Comparison of ENCODE assay signal across 8 mouse cellular contexts in genomic region chr11:11239346-11239745, GRCm38 (mm10).
A peak's percentile ranks its signal among the peaks of the same experiment; 100 is the strongest.
DNase-seq lines count a peak whose midpoint lies in the region; ATAC-seq and TF ChIP-seq lines count a peak whose summit lies in the region.

No protein-coding gene starts in this region.

- H3K9ac ChIP-seq in heart, adult 2 months (ENCODE audit: low read depth, low read length): no peak overlapping the region
- H3K9ac ChIP-seq in heart, embryonic 11.5 days (ENCODE audit: low read depth, low read length): no peak overlapping the region

- DNase-seq in heart, adult 2 months: no peak
- peak; percentile 39 for DNase-seq in testis, postnatal 10 days (ENCODE audit: low spot score)
- no peak for DNase-seq in testis, postnatal 14 days (ENCODE audit: low spot score)
- DNase-seq in forelimb bud, embryonic 11.5 days (ENCODE audit: low read depth, low spot score): peak; percentile 6
- no peak for DNase-seq in frontal cortex, adult 2 months (ENCODE audit: extremely low spot score in 1 of 2, low spot score in 1 of 2)
- no peak for DNase-seq in heart, adult 8-10 months (ENCODE audit: low spot score)
- no peak for DNase-seq in layer of hippocampus, adult 8-10 months (ENCODE audit: low spot score in 2 of 2)

- no peaks in the 10 kb centered on the region for H3K9me3 ChIP-seq in heart, embryonic 11.5 days (replicated peaks; ENCODE audit: control insufficient read depth, low read length)

- no peaks in the 10 kb centered on the region for H3K36me3 ChIP-seq in heart, adult 2 months (ENCODE audit: control insufficient read depth, insufficient read depth, low read length)
- no peaks in the 10 kb centered on the region for H3K36me3 ChIP-seq in heart, embryonic 11.5 days (ENCODE audit: control insufficient read depth, insufficient read depth, low read length)

- H3K27ac ChIP-seq in heart, adult 2 months: no peak overlapping the region
- no peak overlapping the region for H3K27ac ChIP-seq in heart, embryonic 11.5 days (ENCODE audit: low read depth, low read length)

- H3K4me2 ChIP-seq in heart, embryonic 11.5 days: no peak overlapping the region

- no peaks in the 10 kb centered on the region for H3K27me3 ChIP-seq in heart, adult 2 months (ENCODE audit: control insufficient read depth, insufficient read depth, low read length)
- no peaks in the 10 kb centered on the region for H3K27me3 ChIP-seq in heart, embryonic 11.5 days (ENCODE audit: control insufficient read depth, insufficient read depth, low read length)

- H3K79me2 ChIP-seq in heart, adult 2 months (replicated peaks; ENCODE audit: control insufficient read depth, insufficient read depth, low read length): no peaks in the 10 kb centered on the region

- whole genome bisulfite sequencing in heart, adult 2 months: 67% methylated on average over 1 of the region's 1 CpGs
- 59% methylated on average over 1 of the region's 1 CpGs for WGBS in heart, embryonic 11.5 days (ENCODE audit: insufficient replicate concordance)

- TF ChIP-seq EP300 in heart, adult 2 months (IDR thresholded peaks at IDR 0.05; ENCODE audit: insufficient read depth, low read depth, low read length): no peak

- no peaks in the 10 kb centered on the region for H3K4me1 ChIP-seq in heart, adult 2 months (ENCODE audit: control insufficient read depth, insufficient read depth, low read length)
- H3K4me1 ChIP-seq in heart, embryonic 11.5 days (ENCODE audit: control insufficient read depth, insufficient read depth, low read length): no peaks in the 10 kb centered on the region

- H3K4me3 ChIP-seq in heart, adult 2 months: no peak overlapping the region
- H3K4me3 ChIP-seq in heart, embryonic 11.5 days (ENCODE audit: low read depth, low read length): no peak overlapping the region

- TF ChIP-seq POLR2A in heart, adult 2 months (IDR thresholded peaks at IDR 0.05; ENCODE audit: insufficient read depth, low read depth, low read length): no peak

- intact Hi-C loops in heart, adult 2 months (cut with DNase I): no loop called here

- peak; percentile 54 for TF ChIP-seq CTCF in heart, adult 2 months (IDR thresholded peaks at IDR 0.05)

- no peak for ATAC-seq in heart, embryonic 11.5 days (replicated peaks; ENCODE audit: insufficient number of reproducible peaks, low FRiP score, low TSS enrichment)

Comparison
In these comparisons a context has a peak if more than half of its experiments do, and no peak if none do; other contexts are left out.
1. DNase-seq: peak in testis, postnatal 10 days (single experiment) and forelimb bud, embryonic 11.5 days (single experiment); none in heart, adult 2 months (0 of 2), testis, postnatal 14 days (single experiment), frontal cortex, adult 2 months (0 of 2), heart, adult 8-10 months (single experiment) and layer of hippocampus, adult 8-10 months (0 of 2).